Mouse (Mus musculus) right cerebral cortex, postnatal 14 days (tissue): ENCODE measurements at regions not wholly inside any gene's neighbourhood (a gene's known extent, or its start where the extent isn't known, plus 50 kb on each side); places are given as distances from the start of the nearest gene placed in this dataset.
A peak's percentile ranks its signal among the peaks of the same experiment; 100 is the strongest.

Experiments
- DNase-seq: peaks from one replicate; pipeline ENCODE4 v3.0.0; 2022

GRCm38 (mm10) chr15:72101730-72102129 is 1732.6 kb upstream of the Gm6569 start:
- DNase-seq, result no peak

DNA sequence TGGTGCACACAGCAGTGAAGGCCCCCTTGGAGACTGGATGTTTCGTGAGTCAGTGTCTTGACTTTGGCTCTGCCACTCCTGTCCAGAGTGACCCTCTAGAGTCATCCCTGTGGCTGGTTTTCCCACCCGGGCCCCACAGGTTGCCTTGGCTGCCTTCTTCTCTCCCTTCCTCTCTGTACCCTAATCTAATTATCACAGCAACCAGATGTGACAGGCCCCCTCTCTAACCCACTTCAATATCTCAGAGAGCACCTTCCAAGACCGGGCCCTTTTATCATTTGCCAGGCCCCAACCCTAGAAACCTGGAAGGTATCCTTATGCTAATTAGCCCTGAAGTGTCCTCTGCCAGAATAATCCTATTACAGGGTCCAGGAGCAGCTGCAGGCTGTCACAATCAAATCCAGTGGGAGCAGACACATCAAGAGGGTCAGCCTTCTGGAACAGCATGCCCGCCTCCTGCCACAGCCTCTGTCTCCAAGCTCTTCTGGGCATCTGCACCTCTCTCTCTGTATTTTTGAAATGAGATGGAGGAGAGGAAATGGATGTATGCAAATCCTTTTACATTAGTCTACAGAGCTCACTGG is 1728.4 kb upstream of the Gm6569 start:
- DNase-seq, result no peak

GRCm38 (mm10) chr15:72110520-72110919 is 1723.8 kb upstream of the Gm6569 start:
- no peak for DNase-seq

GRCm38 (mm10) chr15:72116772-72117171 is 1717.6 kb upstream of the Gm6569 start:
- no peak for DNase-seq

GRCm38 (mm10) chr15:72134226-72134625 is 1700.1 kb upstream of the Gm6569 start:
- DNase-seq, result no peak

DNA sequence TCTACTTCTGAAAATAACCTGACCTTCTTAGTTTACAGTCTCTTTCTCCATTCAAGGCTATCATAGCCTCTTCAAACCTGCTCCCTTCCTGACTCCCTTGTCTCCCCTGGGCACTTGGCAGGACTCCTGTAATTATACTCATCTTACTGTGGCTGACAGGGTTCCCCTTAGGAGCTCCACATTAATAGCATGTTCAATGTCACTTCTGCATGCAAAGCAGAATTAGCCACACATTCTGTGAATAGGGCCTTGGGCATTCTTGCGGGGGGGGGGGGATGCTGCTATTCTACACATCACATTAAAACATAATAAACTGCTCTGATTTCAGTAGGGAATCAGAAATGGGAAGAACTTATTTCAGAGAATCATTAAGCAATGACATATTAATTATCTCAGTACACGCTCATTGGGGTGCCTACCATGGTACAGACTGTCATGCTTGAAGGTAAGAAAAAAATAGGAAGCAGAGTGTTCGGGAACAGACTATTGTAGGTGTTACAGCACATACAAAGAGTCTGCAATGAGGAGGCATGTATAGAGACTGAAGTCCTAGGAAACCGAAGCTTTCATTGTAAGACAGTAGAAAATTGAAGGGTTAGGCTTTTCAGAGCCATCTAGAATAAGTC is 1698.3 kb upstream of the Gm6569 start:
- DNase-seq, result no peak

GRCm38 (mm10) chr15:72140122-72140521 is 1694.2 kb upstream of the Gm6569 start:
- no peak for DNase-seq

DNA sequence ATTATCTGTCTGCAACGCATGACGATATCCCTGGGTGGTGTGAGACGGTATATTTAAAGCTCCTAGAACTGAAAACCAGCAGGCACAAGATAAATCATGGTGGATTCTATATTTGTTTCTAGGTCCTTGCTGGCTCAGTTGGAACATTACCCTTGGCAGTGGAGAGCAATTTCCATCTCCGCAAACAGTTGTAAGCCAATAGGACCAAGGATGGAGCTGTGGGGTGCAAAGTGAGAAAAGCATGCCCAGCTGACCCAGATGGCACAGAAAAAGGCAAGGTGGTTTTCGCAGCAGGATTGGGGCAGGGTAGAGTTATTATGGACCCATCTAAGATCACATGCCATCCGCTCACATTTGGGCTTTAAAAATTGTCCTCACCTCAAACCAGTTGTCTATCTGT is 1683.8 kb upstream of the Gm6569 start:
- DNase-seq, result no peak

GRCm38 (mm10) chr15:72158505-72158904 is 1675.9 kb upstream of the Gm6569 start:
- no peak for DNase-seq

- DNase-seq, result no peak
Measured at GRCm38 (mm10) chr15:72200861-72201260, 1633.5 kb upstream of the Gm6569 start.

- no peak for DNase-seq
Measured at GRCm38 (mm10) chr15:72201791-72202190, 1632.6 kb upstream of the Gm6569 start.

GRCm38 (mm10) chr15:72205240-72205799 is 1629.0 kb upstream of the Gm6569 start:
- no peak for DNase-seq

DNA sequence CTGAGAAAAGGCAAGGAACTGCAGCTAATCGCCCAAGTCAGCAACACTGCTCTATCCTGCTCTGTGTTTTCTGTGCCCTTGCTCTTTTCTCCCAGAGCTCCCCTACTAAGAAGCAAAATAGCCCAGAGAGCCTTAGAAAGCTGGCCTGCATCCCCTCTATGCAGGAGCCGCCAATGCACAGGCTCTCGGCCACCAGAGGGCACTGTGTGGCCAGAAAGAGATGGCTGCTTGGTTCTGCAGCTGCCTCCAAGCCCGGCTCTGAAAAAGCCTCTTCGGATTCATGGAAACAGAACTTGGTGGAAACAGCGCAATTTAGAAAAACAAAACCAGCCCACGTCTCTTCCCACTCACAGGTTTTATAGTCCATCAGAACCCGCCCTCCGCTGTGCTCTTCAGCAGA is 1628.4 kb upstream of the Gm6569 start:
- peak; percentile 93 for DNase-seq

GRCm38 (mm10) chr15:72207589-72207988 is 1626.8 kb upstream of the Gm6569 start:
- no peak for DNase-seq

DNA sequence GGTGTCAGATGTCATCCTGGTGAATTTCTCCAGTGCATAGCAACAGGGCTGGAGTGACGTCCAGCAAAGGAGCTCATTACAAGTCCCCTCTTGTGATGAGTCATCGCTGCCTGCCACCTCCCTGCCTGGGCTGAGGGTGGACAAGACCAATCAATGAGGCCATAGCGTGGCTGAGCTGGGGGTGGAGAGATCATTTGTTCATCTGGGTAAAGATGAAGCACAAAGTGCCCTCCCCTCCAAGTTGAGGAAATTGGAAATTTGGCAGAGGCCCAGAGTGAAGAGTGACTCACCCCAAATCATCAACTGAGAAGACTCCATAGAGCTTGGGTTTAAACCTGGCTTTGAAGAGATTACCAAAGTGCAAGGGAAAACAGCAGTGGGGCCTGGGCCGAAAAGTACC is 1626.3 kb upstream of the Gm6569 start:
- DNase-seq, result no peak

DNA sequence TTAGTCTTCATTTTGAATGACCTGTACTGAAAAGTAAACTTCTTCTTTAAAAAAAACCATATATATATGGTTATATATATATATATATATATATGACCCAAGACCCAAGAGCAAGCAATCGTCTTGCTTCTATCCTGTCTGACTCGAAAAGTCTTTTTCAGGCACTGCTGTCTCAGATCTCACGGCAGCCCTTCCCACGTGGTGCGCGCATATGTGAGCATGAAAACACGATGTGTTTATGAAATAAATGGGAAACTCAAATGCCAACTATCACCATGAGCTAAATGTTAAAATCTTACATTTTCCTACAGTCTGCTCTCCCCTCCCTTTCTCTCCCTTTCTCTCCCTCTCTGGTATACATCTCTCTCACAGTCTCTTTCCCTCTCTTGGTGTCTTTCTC is 1625.4 kb upstream of the Gm6569 start:
- DNase-seq, result no peak

GRCm38 (mm10) chr15:72217731-72218130 is 1616.6 kb upstream of the Gm6569 start:
- no peak for DNase-seq

DNA sequence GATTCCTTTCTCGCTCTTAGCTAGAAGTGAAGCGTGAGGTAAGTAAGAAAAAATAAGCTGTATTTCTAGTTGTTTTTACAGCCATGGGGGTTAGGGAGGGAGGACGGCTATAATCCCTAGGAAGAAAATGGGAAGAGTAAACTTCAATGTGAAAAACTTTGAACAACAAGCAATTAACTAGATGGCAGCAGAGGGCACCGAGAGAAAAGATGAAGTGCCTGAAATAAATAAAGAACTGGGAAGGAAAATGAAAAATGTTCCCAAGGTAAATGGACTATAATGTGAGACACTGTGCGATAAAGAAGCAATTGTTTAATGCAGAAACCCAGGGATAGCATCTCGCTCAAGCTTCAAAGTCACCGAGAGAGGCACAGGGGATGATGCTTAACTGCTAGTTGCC is 1614.4 kb upstream of the Gm6569 start:
- no peak for DNase-seq

DNA sequence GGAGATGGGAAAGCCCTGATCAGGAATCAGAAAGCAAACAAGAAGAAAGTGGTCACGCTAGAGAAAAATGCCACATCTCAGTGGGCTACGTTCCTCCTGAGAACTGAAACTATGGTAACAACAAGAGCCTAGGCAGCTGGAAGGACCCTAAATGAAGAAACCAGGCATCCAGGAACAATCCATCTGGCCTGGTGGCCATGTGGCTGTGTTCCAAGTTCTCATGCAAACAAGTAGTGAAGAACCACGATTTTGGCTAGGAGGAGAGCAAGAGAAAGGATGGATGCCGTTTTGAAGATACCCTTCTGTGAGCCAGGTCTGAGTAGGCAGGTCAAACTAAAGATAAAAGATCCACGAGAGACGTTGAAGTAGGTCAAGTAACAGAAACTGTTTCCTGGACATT is 1613.6 kb upstream of the Gm6569 start:
- DNase-seq, result no peak

GRCm38 (mm10) chr15:72232355-72232754 is 1602.0 kb upstream of the Gm6569 start:
- DNase-seq, result no peak

DNA sequence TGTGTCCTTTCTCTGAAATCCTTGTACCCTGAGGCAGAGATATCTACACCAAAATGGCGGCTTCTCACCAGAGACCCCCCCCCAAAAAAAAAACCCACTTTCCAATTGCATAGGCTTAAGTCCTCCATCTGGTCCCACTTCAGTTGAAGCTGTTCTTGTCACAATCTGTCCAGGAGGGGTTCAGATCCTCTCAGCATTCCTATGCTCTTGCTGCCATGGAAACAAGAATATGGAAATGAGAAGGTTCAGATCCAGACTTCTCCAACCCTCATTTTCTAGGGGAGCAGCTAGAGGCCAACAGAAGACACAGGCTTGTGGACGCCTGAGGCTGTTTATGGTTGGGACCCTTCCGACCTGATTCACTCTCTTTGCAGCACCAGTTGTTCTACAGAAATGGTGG is 1569.7 kb upstream of the Gm6569 start:
- no peak for DNase-seq

DNA sequence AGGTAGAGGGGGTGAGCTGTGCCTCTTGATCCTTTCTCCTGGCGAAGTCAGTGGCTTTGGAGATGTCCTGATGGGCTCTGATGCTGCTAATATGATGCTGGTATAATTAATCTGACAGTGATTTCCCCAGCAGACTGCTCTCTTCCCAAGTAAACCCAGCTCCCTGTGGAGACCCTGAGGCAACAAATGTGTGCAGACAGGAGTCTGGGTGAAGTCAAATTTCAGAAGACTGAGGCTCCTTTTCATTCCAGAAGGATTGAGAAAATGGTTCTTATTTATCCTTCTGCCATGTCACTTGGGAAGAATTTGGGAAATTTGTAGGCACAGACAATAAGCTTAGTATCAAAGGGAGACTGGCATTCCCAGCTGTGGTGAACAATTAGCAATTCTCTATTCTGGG is 1550.5 kb upstream of the Gm6569 start:
- no peak for DNase-seq

- DNase-seq, result no peak
Measured at GRCm38 (mm10) chr15:72296648-72297047, 1537.7 kb upstream of the Gm6569 start.

GRCm38 (mm10) chr15:72312417-72312816 is 1521.9 kb upstream of the Gm6569 start:
- no peak for DNase-seq

DNA sequence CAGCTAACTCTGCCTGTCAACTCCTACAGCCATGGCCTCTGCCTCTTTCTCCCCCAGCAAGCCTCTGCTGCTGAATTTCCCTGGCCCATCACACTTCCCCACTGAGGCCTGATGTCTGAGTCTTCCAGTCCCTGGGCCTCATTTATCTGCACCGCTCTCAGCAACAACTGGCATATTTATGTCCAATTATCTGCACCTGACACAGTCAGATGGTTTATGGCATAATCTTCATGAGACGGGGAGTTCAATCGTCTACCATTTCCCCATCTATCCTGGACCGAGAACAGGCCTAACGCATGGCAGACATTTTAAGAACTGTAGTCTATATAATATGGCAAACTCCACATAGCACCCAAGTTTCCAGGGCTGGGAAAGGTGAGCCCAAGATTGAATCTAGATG is 1512.8 kb upstream of the Gm6569 start:
- DNase-seq, result no peak
